Mouse (Mus musculus) C2C12 (cell line): ENCODE measurements around the gene Col16a1. TPM values are rescaled to one million over a fixed set of nuclear protein-coding genes. Genes with fewer than 3 reads are reported as not detected.

Experiments used
- H3K27me3 ChIP-seq: one replicate; pipeline ENCODE4 v1.6.1; 2011; ENCODE audit not compliant: control insufficient read depth, insufficient read depth, insufficient read length
- H3K36me3 ChIP-seq: one replicate; pipeline ENCODE4 v1.6.1; 2011; ENCODE audit not compliant: control insufficient read depth, insufficient read depth
- H3K4me3 ChIP-seq: one replicate; pipeline ENCODE4 v1.5.1; 2011; ENCODE audit warnings: mild to moderate bottlenecking, control low read depth; ENCODE audit not compliant: poor library complexity, insufficient read depth, severe bottlenecking
- H3K79me2 ChIP-seq: one replicate; pipeline ENCODE4 v1.6.1; 2011; ENCODE audit not compliant: control insufficient read depth, insufficient read depth
- H3K79me3 ChIP-seq: one replicate; pipeline ENCODE4 v1.6.1; 2011; ENCODE audit warnings: low read depth, control low read depth
- H3ac ChIP-seq: one replicate; pipeline ENCODE3; 2011; ENCODE audit warnings: low read depth; ENCODE audit not compliant: control insufficient read depth, insufficient read length
- CEBPB ChIP-seq: IDR thresholded peaks from one replicate; pipeline ENCODE4 v1.6.1; 2011; ENCODE audit warnings: low read depth, mild to moderate bottlenecking, control low read depth, moderate library complexity
- CTCF ChIP-seq: IDR thresholded peaks from one replicate; pipeline ENCODE4 v1.5.1; 2011; ENCODE audit not compliant: control insufficient read depth, insufficient read depth, insufficient read length
- FOSL1 ChIP-seq: IDR thresholded peaks from one replicate; pipeline ENCODE4 v1.8.0; 2011; ENCODE audit warnings: mild to moderate bottlenecking, low read length; ENCODE audit not compliant: poor library complexity, insufficient read depth, severe bottlenecking
- MAX ChIP-seq: IDR thresholded peaks from one replicate; pipeline ENCODE4 v1.6.1; 2011; ENCODE audit warnings: mild to moderate bottlenecking, control low read depth
- MYOD1 ChIP-seq: IDR thresholded peaks from one replicate; pipeline ENCODE4 v1.6.1; 2011; ENCODE audit warnings: low read depth; ENCODE audit not compliant: control insufficient read depth, insufficient read length
- MYOG ChIP-seq: IDR thresholded peaks from one replicate; pipeline ENCODE4 v1.6.1; 2011; ENCODE audit not compliant: control insufficient read depth, insufficient read length; ENCODE audit errors: extremely low read depth
- USF1 ChIP-seq: IDR thresholded peaks from one replicate; pipeline ENCODE4 v1.6.1; 2011; ENCODE audit warnings: low read depth, mild to moderate bottlenecking, control low read depth, moderate library complexity
- polyA plus RNA-seq: library from polyadenylated mRNA; unstranded; fragments of >200 nt; fragmentation: generic; extraction: Trizol; gene quantifications from one replicate; pipeline ENCODE4 v1.2.1, GENCODE M21; 2012; ENCODE audit warnings: missing spikeins

The Col16a1 gene
- polyA plus RNA-seq, 1 experiment = 7.5 TPM

DNA sequence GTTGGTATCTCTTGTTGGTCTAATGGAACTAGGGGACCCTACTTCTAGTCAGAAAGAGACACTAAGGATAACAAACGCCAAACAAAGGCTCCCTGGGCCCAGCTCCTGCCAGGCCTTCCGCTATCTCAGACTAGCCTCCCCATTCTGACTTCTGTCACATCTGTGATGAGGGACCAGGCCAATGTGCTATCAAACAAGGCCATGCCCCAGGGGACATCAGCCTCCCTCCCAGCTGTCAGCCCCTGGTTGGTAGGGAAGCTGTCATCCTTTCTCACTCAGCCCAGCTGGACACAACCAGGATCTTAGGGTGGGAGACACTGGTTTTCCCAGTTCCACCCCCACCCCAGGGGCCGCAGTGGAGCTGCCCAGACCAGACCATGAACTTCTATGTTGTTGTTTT lies 47.5 kb downstream of the Col16a1 start:
- Histone ChIP-seq H3K27me3 (peaks cover 11% of the 10 kb centered on the region), H3K79me2 (no peaks in the 10 kb centered on the region), H3ac (no peak overlapping the region), H3K36me3 (no peaks in the 10 kb centered on the region), H3K79me3 (no peaks in the 10 kb centered on the region), H3K4me3 (no peak overlapping the region)
- TF ChIP-seq MYOG = no peak
- TF ChIP-seq CTCF = no peak
- TF ChIP-seq MYOD1 = no peak
- no peak for TF ChIP-seq USF1
- no peak for TF ChIP-seq CEBPB
- TF ChIP-seq MAX = no peak
- no peak for TF ChIP-seq FOSL1

DNA sequence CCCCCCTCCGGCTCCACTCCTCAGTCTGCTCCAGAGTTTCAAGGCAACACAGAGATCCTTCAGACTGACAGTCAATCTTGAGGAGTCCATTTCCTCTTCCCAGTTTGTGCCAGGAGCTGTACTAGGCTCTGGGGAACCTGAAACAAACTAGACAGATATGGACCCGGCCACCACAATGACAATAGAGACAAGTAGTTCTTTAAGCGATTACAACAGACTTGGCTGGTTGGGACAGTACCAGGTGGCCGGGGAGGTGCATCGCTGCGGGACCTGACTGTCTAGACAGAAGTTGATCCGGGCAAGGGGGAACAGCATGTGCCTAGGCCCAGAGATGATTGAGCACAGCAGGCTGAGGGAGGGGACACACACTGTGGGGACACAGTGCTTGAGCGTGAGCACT lies 53.5 kb downstream of the Col16a1 start:
- H3ac ChIP-seq = no peak overlapping the region
- H3K79me3 ChIP-seq = no peaks in the 10 kb centered on the region
- H3K4me3 ChIP-seq = no peak overlapping the region
- no peaks in the 10 kb centered on the region for H3K36me3 ChIP-seq
- peaks cover 9% of the 10 kb centered on the region for H3K27me3 ChIP-seq
- H3K79me2 ChIP-seq = no peaks in the 10 kb centered on the region
- no peak for TF ChIP-seq CEBPB
- TF ChIP-seq MAX = no peak
- TF ChIP-seq USF1 = no peak
- TF ChIP-seq MYOD1 = no peak
- no peak for TF ChIP-seq FOSL1
- no peak for TF ChIP-seq MYOG
- TF ChIP-seq CTCF = no peak

DNA sequence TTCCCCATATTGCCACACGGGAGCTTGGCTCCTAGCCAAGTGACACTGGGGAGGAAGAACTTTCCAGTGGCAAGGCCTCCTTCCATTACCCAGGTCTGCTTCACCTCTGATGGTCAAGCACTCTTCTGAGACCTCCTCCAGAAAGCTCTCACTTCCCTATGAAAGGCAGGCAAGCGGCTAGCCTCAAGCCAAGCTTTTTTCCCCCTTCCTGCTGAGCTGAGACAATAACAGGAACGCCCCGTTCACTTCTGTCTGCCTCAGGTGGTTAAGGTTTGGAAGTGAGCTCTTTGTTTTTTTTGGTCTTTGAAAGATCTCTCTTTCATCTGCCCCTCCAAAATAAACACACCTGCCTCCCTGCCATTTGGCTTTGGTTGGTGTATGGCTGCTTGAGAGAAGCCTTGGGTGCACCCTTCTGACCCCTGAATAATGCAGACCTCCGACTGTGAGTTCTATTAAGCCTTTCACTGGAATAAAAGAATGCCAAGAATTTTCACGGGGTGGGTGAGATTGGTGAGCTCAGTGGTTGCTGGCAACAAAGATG lies 54.5 kb downstream of the Col16a1 start, which contains the start of gene Pef1:
TSS of gene Pef1 (plus strand) at position 448 of the 541 bp plus-strand sequence.
- Histone ChIP-seq H3K79me2 (no peaks in the 10 kb centered on the region), H3K79me3 (no peaks in the 10 kb centered on the region), H3ac (no peak within 1 kb of the TSS), H3K4me3 (no peak within 1 kb of the TSS), H3K27me3 (peaks cover 9% of the 10 kb centered on the region), H3K36me3 (no peaks in the 10 kb centered on the region)
- no peak for TF ChIP-seq CTCF
- no peak for TF ChIP-seq USF1
- no peak for TF ChIP-seq CEBPB
- TF ChIP-seq MAX = no peak

DNA sequence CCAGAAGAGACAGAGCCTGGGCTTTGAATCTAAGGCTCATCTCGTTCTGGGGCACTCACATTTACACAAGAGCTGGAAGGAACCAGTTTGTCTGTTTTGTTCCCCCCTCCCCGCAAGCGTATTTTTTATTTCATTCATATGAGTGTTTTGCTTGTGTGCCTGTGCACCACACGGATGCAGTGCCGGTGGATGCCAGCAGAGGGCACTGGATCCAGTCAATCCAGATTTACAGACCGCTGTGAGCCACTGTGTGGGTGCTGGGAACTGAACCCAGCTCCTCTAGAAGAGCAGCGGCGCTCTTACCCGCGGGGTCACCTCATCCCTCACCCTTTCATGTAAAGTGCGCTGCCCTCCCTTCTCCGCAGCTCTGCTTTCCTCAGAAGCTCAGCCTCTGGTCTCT lies 56.0 kb downstream of the Col16a1 start:
- H3K79me2 ChIP-seq = peaks cover 10% of the 10 kb centered on the region
- TF ChIP-seq USF1 (no peak), FOSL1 (no peak), MYOG (no peak), MYOD1 (no peak), CEBPB (no peak), MAX (no peak), CTCF (no peak)

GRCm38 (mm10) chr4:130104584-130104983 lies 56.9 kb downstream of the Col16a1 start:
- no peak for TF ChIP-seq USF1
- TF ChIP-seq MAX = no peak
- TF ChIP-seq FOSL1 = no peak
- no peak for TF ChIP-seq MYOG
- H3K79me3 ChIP-seq = peaks cover 6% of the 10 kb centered on the region
- no peak overlapping the region for H3ac ChIP-seq
- H3K36me3 ChIP-seq = no peaks in the 10 kb centered on the region
- H3K27me3 ChIP-seq = peaks cover 6% of the 10 kb centered on the region
- H3K79me2 ChIP-seq = peaks cover 20% of the 10 kb centered on the region
- no peak overlapping the region for H3K4me3 ChIP-seq

More for the DNA sequence above, 56.0 kb downstream of the Col16a1 start:
- peaks cover 9% of the 10 kb centered on the region for H3K27me3 ChIP-seq
- peaks cover 3% of the 10 kb centered on the region for H3K79me3 ChIP-seq
- H3K4me3 ChIP-seq = no peak overlapping the region
- no peaks in the 10 kb centered on the region for H3K36me3 ChIP-seq
- H3ac ChIP-seq = no peak overlapping the region

- TF ChIP-seq CEBPB = no peak
- no peak for TF ChIP-seq FOSL1
- no peak for TF ChIP-seq CTCF
- TF ChIP-seq MAX = no peak
- no peak for TF ChIP-seq MYOG
- no peak for TF ChIP-seq MYOD1
- no peak for TF ChIP-seq USF1
- Histone ChIP-seq H3K27me3 (no peaks in the 10 kb centered on the region), H3K4me3 (peak overlapping the region; percentile 63), H3K79me2 (peaks cover 42% of the 10 kb centered on the region), H3K36me3 (no peaks in the 10 kb centered on the region), H3K79me3 (peaks cover 12% of the 10 kb centered on the region), H3ac (no peak overlapping the region)
Measured at GRCm38 (mm10) chr4:130107065-130107443, 59.4 kb downstream of the Col16a1 start.
